ENCODE assay signal across 8 mouse cellular contexts in genomic region chr11:102990152-102990663, GRCm38 (mm10). TPM values are rescaled to one million over a fixed set of nuclear protein-coding genes. Genes with fewer than 3 reads are reported as not detected.
DNase-seq lines count a peak whose midpoint lies in the region; ATAC-seq and TF ChIP-seq lines count a peak whose summit lies in the region.

No protein-coding gene starts in this region.

- peaks cover 9% of the 10 kb centered on the region for H3K4me1 ChIP-seq in lung, embryonic 16.5 days (replicated peaks; ENCODE audit: control insufficient read depth, insufficient read depth, low read length)
- H3K4me1 ChIP-seq in liver, postnatal 0 days (ENCODE audit: insufficient read depth): peaks cover 5% of the 10 kb centered on the region; the same call in 1 of the 2 replicates

- TF ChIP-seq CTCF in liver, postnatal 0 days (IDR thresholded peaks at IDR 0.05; ENCODE audit: low read depth): peak; percentile 50

- no peak for TF ChIP-seq EP300 in liver, postnatal 0 days (IDR thresholded peaks at IDR 0.05; ENCODE audit: low read depth)

- 2% methylated on average over 29 of the region's 29 CpGs for WGBS in lung, embryonic 16.5 days
- 1% methylated on average over 29 of the region's 29 CpGs for WGBS in liver, postnatal 0 days (ENCODE audit: insufficient replicate concordance)

- peak overlapping the region; percentile 52 for H3K4me3 ChIP-seq in lung, embryonic 16.5 days (ENCODE audit: low read length)
- peak overlapping the region; percentile 37 for H3K4me3 ChIP-seq in liver, postnatal 0 days (ENCODE audit: low read depth, low read length)

- peaks cover 10% of the 10 kb centered on the region for H3K36me3 ChIP-seq in lung, embryonic 16.5 days (ENCODE audit: control insufficient read depth, insufficient read depth, low read length)
- H3K36me3 ChIP-seq in liver, postnatal 0 days (replicated peaks; ENCODE audit: insufficient read depth, low read length): no peaks in the 10 kb centered on the region

- no peaks in the 10 kb centered on the region for H3K9me3 ChIP-seq in lung, embryonic 16.5 days (ENCODE audit: control insufficient read depth, low read length)
- H3K9me3 ChIP-seq in liver, postnatal 0 days (ENCODE audit: low read length): no peaks in the 10 kb centered on the region

- H3K9ac ChIP-seq in lung, embryonic 16.5 days (ENCODE audit: low read length): peak overlapping the region; percentile 65
- H3K9ac ChIP-seq in liver, postnatal 0 days (replicated peaks): no peak overlapping the region

- ATAC-seq in lung, embryonic 16.5 days (ENCODE audit: low read depth): peak; percentile 45; the same call in 1 of the 2 replicates
- ATAC-seq in liver, postnatal 0 days: no peak

- no peak overlapping the region for H3K27ac ChIP-seq in lung, embryonic 16.5 days (ENCODE audit: low read length)
- H3K27ac ChIP-seq in liver, postnatal 0 days (ENCODE audit: low read depth): no peak overlapping the region

- DNase-seq in lung, postnatal 25 days (ENCODE audit: low spot score): no peak
- DNase-seq in cerebellum, adult 8-10 months: peak; percentile 75
- peak; percentile 51 for DNase-seq in gastrocnemius, postnatal 14 days
- peak; percentile 60 for DNase-seq in kidney, adult 18-20 months
- DNase-seq in liver, postnatal 0 days: peak; percentile 38
- DNase-seq in right cerebral cortex, adult 2 months (ENCODE audit: low spot score in 2 of 2): peak; percentile 38 to 43
- DNase-seq in spleen, postnatal 4 days (ENCODE audit: low spot score in 2 of 2): no peak

- intact Hi-C loops in gastrocnemius, postnatal 14 days (cut with DNase I; ENCODE audit: low total_unique reads): loop anchor here (5.0 to 10.0 kb wide), 2 partner anchors 88 to 1535 kb away; partner anchors contain the start of gene Gfap

- H3K27me3 ChIP-seq in lung, embryonic 16.5 days (ENCODE audit: control insufficient read depth, insufficient read depth, low read depth, low read length): peaks cover 12% of the 10 kb centered on the region
- H3K27me3 ChIP-seq in liver, postnatal 0 days (ENCODE audit: insufficient read depth, low read length): peaks cover 56% of the 10 kb centered on the region

- peak overlapping the region; percentile 89 for H3K4me2 ChIP-seq in lung, embryonic 16.5 days (ENCODE audit: low read depth, low read length)
- peak overlapping the region; percentile 63 for H3K4me2 ChIP-seq in liver, postnatal 0 days (ENCODE audit: low read depth, low read length)

RNA-seq across cellular contexts. Expression of gene Nmt1, which starts 37.8 kb away (rescaled TPM):
- 63.4 and 64.7 TPM in 2 replicates for polyA plus RNA-seq in lung, embryonic 16.5 days (2015; fragmentation: Nextera tagmentation; extraction: Ambion mirVana)
- 10 to 100 TPM; 42.8 to 44.0 TPM for total RNA-seq in gastrocnemius, postnatal 14 days (2021)
- 37.5 and 37.7 TPM in 2 replicates for polyA plus RNA-seq in liver, postnatal 0 days (2015; fragmentation: Nextera tagmentation; extraction: Ambion mirVana)

RNA-seq across cellular contexts. Expression of gene Dcakd, which starts 37.9 kb away (rescaled TPM):
- 140 and 161 TPM in 2 replicates for polyA plus RNA-seq in lung, embryonic 16.5 days (2015; fragmentation: Nextera tagmentation; extraction: Ambion mirVana)
- total RNA-seq in gastrocnemius, postnatal 14 days (2021): 10 to 100 TPM; 22.8 to 30.0 TPM
- polyA plus RNA-seq in liver, postnatal 0 days (2015; fragmentation: Nextera tagmentation; extraction: Ambion mirVana): 32.3 and 32.5 TPM in 2 replicates

RNA-seq across cellular contexts. Expression of gene C1ql1, which starts 43.7 kb away (rescaled TPM):
- 0.24 and 0.60 TPM in 2 replicates for polyA plus RNA-seq in lung, embryonic 16.5 days (2015; fragmentation: Nextera tagmentation; extraction: Ambion mirVana)
- total RNA-seq in gastrocnemius, postnatal 14 days (2021): under 1 TPM; 0.20 to 0.41 TPM
- polyA plus RNA-seq in liver, postnatal 0 days (2015; fragmentation: Nextera tagmentation; extraction: Ambion mirVana): 0.12 TPM in 1 of 2 replicates, not detected in the other

Comparison
In these comparisons a context has a peak if more than half of its experiments do, and no peak if none do; other contexts are left out.
1. DNase-seq: peak in cerebellum, adult 8-10 months (single experiment), gastrocnemius, postnatal 14 days (single experiment), kidney, adult 18-20 months (single experiment), liver, postnatal 0 days (single experiment) and right cerebral cortex, adult 2 months (2 of 2); none in lung, postnatal 25 days (single experiment) and spleen, postnatal 4 days (0 of 2).